Mouse (Mus musculus) mature B cell (primary cell): ENCODE measurements around the gene Apopt1.

Experiments used
- in situ Hi-C: fragments of 300-500 bp; cut with MboI; formaldehyde crosslinking; loops from 2 replicates; pipeline ENCODE4 v1.14.3; 2019

The Apopt1 gene

DNA sequence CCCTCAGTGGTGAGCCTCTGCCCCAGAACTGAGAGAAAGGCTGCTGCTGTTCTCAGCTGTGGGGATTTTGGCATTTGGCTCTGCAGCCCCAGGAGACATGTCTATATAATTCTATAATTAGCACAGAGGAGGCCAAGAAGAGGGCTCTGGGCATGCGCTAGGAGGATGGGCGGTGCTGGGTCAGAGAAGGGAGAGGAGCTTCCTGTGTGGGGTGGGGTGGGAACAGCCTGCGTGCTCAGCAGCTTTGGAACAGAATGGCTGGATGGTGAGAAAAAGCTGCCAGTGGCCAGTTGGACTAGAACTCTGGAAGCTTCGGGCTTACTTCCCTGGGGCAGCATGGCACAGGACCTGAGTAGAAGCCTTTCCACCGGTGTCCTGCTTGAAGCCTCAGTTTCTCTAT lies 33.0 kb downstream of the Apopt1 start:
- in situ Hi-C loops = no loop called here

DNA sequence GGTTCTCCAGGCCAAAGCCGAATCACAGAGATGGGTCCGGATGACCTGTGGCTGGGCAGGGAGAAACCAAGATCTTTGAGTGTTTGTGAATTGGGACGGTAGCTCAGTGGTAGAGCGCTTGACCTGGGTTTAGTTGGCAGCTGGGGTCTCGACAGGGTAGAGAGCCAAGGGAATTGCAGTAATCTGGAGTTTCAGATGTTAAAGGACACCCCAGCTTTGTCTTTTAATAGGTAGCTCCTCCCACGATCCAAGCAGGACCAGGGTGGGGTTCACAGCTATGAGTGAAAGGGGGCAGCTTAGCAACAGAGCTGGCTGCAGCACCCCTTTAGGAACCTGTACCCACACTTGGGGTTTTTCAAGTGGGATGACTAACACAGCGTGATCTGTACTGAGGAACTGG lies 34.4 kb downstream of the Apopt1 start:
- in situ Hi-C loops = no loop called here

DNA sequence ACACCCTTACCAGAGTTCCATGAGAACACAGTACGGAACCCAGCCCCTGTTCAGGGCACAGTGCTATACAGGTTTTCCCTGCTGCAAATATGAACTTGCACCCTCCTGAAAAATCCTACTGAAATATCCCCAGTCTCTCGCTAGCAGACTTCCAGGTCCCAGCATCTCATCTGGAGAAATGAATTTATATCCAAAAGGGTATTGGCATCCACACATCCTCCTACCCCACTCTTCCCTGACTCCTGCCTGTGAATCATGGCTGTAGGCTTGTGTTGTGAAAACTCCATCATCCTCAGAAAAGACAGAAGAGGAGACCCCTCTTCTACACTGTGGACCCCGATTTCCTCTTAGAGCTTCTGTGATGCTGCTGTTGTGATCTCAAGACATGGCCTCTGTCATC lies 37.7 kb downstream of the Apopt1 start:
- in situ Hi-C loops = no loop called here

DNA sequence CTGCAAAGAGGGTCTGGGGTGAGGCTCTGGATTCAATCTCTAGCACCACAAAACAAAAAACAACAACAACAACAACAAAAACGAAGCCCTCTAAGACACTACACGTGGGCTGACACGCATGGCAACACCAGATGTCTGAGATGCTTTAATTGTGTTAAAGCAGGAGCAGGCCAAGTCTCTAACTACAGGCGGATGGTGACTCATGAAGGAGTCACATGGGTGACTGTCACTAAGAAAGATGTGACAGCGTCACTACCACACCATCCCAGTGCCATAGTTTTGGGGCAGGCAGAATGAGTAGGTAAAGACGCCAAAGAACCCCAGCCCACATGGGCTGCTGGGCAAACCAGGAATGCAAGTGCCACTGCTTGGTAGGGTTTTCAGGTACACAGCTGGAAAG lies 39.4 kb downstream of the Apopt1 start:
- in situ Hi-C loops = no loop called here

DNA sequence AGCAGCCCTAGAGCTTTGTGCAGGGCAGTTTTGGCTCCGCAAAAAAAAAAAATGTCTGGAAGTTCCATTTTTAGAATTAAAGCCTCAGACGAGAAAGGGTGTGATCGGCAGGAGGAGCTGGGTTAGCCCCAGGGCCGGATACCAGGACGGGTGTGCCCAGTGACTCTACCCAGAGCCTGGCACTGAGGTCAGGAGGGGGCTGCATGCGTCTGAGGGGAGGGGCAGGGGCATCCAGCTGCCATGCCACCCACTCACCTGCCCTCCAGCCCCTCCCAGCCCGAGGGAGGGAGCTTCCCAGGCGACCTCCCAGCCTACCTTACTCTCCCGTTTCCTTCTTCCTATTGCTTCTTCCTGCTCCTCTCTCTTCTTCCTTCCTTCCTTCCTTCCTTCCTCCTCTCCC lies 40.3 kb downstream of the Apopt1 start:
- in situ Hi-C loops = no loop called here

DNA sequence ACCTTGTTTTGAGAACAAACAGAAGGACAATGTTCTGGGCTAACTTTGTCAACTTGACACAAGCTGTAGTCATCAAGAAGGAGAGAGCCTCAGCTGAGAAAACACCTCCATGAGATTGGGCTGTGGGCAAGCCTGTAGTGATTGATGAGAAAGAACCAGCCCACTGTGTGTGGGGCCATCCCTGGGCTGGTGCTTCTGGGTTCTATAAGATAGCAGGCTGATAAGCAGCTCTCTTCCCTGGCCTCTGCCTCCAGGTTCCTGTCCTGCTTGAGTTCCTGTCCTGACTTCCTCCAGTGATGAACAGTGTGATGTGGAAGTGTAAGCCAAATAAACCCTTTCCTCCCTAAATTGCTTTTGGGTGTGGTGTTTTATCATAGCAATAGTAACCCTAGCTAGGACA lies 41.6 kb downstream of the Apopt1 start:
- in situ Hi-C loops = no loop called here

DNA sequence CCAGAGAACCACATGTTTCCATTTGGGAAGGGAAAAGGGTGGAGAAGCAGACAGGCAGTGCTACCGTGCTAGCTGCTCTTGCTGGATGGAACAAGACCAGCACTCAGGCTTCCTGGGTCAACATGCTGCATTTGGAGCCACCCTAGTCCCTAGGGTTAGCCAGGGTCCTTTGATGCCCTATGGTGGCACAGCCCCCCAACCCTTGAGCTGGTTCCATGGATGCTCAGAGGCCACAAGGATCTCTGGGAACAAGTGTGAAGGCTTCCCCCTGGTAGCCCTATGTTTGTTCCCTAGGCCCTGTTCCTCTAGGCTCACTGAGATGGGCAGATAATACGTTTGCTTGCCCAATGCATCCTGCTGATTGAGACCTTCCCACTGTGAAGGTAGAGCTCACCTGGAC lies 42.2 kb downstream of the Apopt1 start:
- in situ Hi-C loops = no loop called here

DNA sequence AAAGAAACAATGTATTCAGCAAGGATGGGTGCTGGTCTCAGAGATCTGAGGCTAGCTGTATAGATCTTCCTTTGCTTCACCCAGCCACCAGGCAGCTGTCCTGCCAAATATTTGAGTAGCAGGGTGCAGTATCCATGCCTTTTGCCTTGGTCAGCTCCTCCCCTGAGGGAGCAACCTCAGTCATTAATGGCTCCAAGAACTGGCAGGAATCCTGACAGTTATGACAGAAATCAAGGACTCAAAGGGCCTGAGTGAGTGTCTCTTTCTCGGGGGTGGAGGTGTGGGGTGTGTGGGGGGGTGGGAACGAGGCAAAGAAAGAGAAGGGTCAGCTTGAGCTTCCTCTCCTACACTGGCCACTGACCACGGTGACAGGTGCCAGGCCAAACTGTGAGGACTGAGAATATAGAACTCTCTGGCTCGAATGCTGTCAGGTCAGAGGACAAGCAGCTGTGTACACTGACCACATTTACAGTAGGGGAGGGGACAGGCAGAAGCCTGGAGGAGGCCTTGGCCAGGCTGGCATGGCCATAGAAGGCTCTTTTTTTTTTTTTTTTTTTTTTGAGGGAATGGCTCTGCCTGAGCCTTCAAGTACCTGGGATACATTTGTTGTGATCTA lies 43.1 kb downstream of the Apopt1 start:
- in situ Hi-C loops = no loop called here

DNA sequence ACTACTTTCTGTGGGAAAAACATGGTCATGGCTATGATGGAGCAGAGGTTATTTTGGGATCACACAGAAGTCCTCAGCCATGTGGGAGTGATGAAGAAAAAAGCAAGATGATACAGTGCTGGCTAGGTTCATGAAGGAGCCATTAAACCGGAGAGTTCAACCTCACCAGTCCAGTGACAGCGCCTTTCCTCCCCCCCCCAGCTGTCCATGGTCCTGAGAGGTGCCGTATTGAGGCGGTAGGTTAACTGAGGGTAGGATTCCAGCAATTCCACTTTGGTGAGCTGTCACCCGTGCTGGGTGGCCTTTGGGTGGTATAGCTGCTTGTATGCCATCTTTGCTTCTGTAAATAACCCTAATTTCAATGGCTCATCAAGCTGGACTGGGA lies 43.6 kb downstream of the Apopt1 start:
- in situ Hi-C loops = no loop called here

DNA sequence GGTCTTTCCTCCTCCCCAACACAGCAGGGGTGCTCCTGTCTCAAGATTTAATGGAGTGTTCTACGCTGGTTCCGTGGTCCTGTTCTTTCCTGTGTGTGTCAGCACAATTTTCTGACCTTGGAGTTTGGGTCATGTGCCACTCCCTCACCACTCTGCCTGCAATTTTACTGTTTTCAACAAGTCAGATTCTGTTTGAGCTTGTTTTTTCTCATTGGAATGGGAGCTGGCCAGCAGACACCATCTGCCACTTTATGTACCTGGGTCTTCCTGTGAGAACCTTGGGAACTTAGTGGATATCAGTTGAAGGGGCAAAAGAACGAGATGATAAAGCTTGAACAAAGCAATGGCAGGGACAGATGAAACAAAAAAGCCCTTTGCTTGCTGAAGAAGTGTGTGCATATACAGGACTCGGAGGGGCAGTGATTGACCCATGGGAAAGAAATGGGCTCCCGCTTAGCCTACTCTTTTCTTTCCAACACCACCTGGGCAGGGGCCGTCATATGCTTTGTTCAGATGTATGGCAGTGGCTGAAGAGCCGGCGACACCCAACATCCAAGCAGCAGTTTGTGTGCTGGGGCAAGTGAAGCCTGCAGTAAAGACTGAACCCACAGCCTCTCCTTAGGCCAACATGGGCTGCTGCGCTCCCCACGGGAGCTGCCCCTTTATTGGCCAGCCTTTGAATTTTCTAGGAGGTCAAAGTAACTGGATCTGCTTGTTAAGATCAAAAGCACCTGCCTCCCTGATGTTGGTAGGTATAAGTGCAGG lies 44.7 kb downstream of the Apopt1 start:
- in situ Hi-C loops = no loop called here

DNA sequence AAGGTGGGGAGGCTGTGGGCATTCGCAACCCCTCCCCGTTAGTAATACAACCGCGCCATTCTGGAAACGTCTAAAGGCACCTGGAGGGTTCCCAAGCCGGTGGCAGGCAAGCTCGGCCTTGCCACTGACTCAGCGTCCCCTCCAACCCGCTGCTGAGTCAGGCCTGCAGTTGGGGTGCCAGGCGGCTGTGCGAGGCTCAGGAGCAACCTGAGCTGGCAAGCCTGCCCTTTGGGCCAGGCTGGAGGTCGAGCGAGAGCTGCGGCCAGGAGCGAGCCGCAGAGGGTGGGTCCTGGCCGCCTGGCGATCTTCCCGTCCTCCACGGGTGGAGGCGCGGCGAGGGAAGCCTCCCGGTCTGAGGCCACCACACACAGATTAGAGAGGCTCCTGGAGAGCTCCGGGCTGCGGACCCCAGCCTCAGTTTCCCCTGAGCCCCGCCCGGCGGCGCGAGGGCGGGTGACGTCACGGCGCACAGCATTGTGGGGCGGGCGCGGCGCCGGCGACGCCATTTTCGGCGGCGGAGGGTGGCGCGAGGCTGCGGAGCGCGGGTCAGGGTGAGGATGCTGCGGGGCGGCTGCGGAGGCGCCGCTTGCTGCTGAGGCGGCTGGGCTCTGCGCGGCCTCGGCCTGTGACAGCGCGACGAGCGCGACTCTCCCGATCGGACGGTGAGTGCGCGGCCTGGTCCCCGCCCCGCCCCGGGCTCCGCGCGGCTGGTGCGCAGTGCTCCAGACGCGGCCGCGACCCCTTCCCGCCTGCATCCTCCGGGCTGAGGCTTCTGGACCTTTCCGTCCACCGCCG lies 45.5 kb downstream of the Apopt1 start, which contains the start of gene Klc1:
Klc1 (plus strand) TSS at position 469 of the 795 bp plus-strand sequence.
- in situ Hi-C loops = no loop called here

DNA sequence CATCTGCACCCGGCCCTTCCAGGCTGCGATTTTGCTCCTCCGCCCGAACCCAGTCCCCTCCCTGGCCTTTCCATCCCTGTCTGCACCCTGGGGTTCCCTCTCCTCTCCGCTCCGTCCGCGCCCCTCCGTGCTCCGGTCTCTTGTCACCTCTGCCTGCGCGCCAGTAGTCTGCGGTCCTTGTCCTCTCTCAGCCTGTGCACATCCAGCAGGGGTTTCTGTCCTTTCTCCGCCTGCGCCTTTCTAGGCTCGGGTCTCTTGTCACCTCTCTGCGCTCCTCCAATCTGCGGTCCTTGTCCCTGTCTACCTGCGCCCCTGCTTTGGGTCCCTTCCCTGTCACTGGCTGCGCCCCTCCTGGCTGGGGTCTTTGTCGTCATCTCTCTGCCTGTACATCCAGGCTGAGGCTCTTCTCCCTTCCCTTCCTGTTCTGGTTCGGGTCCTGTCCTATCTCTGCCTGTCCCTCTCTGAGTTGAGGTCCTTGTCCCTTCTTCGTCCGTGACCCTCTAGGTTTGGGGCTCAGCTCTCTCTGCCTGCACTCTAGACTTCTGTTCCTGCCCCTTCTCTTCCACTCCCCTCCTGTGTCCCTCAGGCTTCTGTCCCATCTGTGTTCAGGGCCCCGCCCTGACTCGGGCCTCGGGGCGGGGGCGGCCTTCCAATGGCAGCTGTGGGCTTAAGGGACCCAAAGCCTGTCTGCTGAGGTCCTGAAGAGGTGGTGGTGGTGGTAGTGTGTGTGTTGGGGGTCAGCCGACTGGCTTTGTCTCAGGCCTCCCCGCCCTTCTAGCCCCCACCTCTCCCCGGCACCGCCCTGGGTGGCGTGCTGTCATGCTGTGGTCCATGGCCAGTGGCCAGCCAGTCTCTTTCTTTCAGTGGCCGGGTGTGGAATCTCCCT lies 46.4 kb downstream of the Apopt1 start:
- in situ Hi-C loops = no loop called here

DNA sequence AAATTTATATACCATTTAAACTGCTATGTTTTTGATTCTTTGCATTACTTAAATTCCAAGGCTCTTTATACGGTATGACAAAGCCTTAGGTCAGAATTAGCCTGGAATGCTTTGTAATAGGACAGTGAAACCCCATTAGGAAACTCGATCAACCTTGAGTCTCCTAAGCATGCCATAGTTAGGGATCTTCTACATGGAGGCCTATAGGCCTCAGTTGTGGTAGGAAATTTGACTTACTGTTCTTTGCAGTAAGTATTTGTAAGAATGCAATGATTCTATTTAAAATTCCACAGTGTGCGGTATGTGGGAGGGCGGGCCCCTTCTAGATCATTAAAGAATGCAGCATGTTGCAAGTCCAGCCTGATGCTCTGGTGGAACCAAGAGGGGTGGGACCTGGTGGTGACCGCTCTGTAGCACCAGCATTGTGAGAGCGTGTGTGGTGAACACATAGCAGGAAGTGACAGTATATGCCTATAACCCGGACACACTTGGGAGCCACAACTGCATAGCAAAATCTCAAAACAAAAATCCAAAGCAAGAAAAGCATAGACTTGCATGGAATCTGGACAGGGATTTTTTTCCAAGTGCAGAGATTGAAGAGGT lies 47.3 kb downstream of the Apopt1 start:
- in situ Hi-C loops = no loop called here

DNA sequence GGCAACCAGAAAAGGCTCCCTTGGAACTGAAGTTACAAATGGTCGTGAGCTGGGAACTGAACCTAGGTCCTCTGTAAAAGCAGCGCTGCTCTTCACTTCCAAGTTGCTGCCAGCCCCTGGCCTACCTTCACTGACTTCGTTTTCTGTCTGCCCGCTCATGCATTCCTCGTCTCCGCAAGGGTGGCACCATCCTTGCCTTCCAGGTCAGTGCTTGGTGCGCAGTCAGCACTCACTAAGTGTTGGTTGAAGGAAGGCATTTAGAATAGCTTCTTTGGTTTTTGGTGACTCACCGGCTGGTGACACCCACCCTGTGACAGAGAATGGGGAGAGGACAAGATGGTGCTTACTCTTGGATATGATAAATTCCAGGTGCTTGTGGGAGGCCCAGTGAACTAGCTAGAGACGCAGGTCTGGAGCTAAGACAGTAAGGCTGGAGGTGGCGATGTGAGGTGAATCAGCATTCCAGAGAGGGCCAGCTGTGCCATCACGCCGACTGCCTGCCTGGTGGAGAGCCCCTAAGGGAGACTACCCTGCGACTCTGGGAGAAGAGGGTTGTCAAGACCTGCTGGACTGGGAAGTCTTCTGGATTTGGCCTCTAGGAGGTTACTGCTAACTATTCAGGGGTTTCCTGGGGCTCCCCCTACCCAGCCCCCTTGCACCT lies 49.7 kb downstream of the Apopt1 start:
- in situ Hi-C loops = no loop called here

DNA sequence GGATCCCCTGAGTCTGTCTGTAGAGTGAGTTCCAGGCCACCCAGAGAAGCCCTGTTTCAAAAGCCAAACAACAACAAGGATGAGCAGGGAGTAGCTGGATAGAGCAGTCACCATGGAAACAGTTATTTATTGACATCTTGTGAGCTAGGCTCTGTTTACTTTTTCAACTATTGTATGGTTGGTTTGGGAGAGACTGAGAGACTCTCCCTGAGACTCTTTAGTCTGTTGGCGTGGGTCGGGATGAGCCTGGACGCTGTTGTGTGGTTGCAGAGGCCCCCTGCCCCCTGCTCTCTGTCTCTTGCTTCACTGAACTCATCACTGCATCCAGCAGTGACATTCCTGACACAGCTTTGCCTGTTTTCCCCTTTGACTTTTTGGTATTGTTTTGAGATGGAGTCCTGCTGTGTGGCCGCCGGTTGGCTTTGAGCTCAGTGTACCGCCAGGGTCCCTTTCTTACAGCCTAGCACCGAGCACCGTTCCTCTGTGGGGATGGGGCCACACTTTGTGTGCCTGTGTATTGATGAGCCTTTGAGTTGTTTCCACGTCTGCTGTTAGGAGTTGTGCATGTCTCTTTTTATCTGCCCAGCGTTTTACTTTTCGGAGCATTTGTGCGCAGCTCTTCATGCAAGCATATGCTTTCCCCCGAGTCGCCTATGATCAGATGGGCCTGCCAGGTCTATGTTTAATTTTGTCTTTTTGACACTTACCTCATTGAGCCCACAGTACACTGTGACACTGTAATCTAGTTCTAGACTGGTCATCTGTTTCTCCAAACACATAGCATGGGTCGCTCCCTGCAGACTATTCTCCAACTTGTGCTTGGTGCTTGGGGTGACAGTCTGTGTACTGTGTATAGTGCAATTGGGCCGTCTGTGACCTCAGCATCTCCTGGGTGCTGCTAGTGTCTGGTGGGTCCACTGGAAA lies 53.5 kb downstream of the Apopt1 start:
- in situ Hi-C loops = no loop called here

DNA sequence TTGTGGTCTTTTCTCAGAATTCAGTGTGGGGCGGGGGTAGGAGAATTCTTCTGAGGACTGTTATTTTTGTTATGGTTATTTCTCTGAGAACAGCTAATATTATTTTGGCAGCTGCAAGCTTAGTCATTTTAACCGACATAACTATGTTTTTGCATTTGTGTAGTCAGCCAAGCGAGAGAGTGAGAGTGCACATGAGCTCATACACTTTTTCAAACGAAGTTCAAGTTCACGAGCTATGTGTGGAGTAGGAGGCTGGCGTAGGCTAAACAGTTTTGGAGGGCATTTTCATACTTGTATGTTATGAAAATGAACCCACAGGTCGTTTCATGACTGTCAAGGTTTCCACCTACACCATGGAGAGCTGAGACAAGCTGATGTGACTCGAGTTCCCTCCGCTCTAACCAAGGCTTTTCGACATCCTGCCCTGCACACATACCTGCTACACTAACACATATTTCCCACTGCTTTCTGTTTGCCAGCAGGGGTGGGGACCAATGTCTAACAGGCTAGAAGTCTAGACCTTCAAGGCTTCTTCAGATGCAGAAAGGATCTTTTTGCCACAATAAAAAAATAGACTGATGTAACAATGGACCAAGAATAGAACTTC lies 55.4 kb downstream of the Apopt1 start:
- in situ Hi-C loops = no loop called here

DNA sequence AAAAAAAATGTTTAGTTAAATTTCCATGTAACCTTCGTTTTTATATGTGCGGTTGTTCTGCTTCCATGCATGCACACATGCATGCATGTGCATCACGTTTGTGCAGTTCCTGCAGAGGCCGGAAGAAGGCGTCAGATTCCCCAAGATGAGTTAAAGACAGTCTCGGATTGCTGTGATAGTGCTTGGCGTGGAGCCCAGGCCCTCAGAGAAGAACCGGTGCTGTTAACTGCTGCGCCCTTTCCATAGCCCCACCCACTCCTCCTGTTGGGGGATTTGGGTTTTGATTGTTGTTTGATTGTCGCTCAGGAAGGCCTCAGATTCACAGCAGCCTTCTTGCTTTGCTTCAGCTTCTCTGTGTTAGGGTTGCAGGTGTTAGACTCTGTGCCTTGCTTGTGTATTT lies 56.2 kb downstream of the Apopt1 start:
- in situ Hi-C loops = no loop called here

DNA sequence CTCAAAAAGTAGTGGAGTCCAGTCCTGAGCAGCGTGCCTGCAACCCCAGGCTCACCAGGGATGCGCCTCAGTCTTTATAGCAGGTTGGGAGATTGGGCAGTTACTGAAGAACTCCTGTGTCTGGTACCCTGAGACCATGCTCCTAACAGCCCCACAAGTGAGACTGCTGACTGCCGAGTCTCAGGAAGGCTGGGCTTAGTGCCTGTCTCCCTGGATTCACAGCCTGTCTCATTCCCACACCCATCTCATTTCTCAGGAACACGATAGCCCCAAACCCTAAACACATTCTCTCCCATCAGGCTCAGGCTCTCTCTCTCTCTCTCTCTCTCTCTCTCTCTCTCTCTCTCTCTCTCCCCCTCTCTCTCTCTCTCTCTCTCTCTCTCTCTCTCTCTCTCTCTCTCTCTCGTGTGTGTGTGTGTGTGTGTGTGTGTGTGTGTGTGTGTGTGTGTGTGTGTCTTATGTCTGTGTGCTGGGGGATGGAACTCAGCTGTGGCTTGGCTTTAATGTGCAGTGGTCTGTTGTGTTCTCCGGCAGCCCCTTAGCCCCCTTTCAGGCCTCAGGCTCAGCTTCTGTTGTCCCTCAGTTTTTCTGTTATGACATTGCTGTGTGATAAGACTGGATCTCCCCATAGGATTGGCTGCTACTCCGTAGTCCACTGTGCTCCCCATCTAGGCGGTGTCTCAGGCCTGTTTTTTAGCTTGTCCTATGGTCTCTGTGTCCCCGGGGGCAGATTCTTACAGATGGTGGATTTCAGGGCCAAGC lies 56.9 kb downstream of the Apopt1 start:
- in situ Hi-C loops = no loop called here

DNA sequence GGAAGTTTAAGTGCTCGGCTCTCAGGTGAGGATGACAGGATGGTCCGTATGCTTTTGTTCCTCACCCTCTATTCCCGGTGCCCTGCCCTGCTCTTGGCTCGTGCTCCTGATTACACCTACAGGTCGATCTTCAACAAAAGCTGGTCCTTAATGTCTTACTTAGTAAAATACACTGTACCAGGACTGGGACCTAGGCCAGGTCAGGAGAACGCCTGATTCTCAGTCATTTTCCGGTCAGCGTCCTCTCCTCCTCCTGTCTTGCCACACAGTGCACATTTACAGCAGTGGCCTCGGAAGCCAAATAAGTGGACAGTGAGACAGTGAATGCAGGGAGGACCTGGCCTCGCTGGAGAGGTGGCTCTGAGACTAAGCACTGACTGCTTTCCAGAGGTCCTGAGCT lies 57.6 kb downstream of the Apopt1 start:
- in situ Hi-C loops = no loop called here
